Mouse (Mus musculus): ENCODE results near the gene Hnrnpa3. TPM values are rescaled to one million over a fixed set of nuclear protein-coding genes. Genes with fewer than 3 reads are reported as not detected.

Hnrnpa3 gene
- total RNA-seq, 2 experiments from 2014 or later: 279 to 295 TPM

Small RNA genes within 50 kb of the gene (microRNA-seq; reads per million reads assigned to microRNA genes)
- gene Gm24574: 0 reads per million in 2 experiments

Other genes with a start within 250 kb of the Hnrnpa3 start
- gene Nfe2l2, start 45.4 kb downstream of the Hnrnpa3 start, total RNA-seq (2021): 10 to 100 TPM; 11.5 to 12.1 TPM
- gene Agps, start 172.9 kb downstream of the Hnrnpa3 start, total RNA-seq (2021): 10 to 100 TPM; 42.9 to 45.0 TPM